Mouse (Mus musculus): ENCODE data around the gene Scai. TPM values are rescaled to one million over a fixed set of nuclear protein-coding genes. Genes with fewer than 3 reads are reported as not detected.

Gene Scai
- polyA plus RNA-seq, 1 experiment: 1.7 TPM

- WGBS: 90% methylated on average over 1 of the region's 1 CpGs
- Histone ChIP-seq H3K36me3 (ENCODE audit: control insufficient read depth, insufficient read depth, low read length) (no peaks in the 10 kb centered on the region), H3K27ac (ENCODE audit: insufficient read depth, low read depth, low read length) (no peak overlapping the region), H3K4me3 (ENCODE audit: insufficient read depth, low read depth, low read length) (no peak overlapping the region), H3K4me1 (ENCODE audit: control insufficient read depth, insufficient read depth, low read length) (no peaks in the 10 kb centered on the region), H3K27me3 (replicated peaks; ENCODE audit: control insufficient read depth, insufficient read depth, low read length) (no peaks in the 10 kb centered on the region)
- DNase-seq: no peak
- TF ChIP-seq CTCF (conservative IDR thresholded peaks at IDR 0.05; ENCODE audit: insufficient read depth, insufficient read length, low read depth, low read length) (no peak), POLR2A (IDR thresholded peaks at IDR 0.05; ENCODE audit: low read depth, low read length) (no peak)
Observed at GRCm38 (mm10) chr2:39160996-39161395, 29.5 kb downstream of the Scai start.

- no peaks in the 10 kb centered on the region for H3K4me1 ChIP-seq (ENCODE audit: control insufficient read depth, insufficient read depth, low read length)
- no peak for TF ChIP-seq CTCF (conservative IDR thresholded peaks at IDR 0.05; ENCODE audit: insufficient read depth, insufficient read length, low read depth, low read length)
- no peak for TF ChIP-seq POLR2A (IDR thresholded peaks at IDR 0.05; ENCODE audit: low read depth, low read length)
- no peak overlapping the region for H3K27ac ChIP-seq (ENCODE audit: insufficient read depth, low read depth, low read length)
- no peak overlapping the region for H3K4me3 ChIP-seq (ENCODE audit: insufficient read depth, low read depth, low read length)
- WGBS: 38% methylated on average over 1 of the region's 1 CpGs
- H3K36me3 ChIP-seq (ENCODE audit: control insufficient read depth, insufficient read depth, low read length): no peaks in the 10 kb centered on the region
- peak; percentile 8 for DNase-seq
- H3K27me3 ChIP-seq (replicated peaks; ENCODE audit: control insufficient read depth, insufficient read depth, low read length): no peaks in the 10 kb centered on the region
Observed at GRCm38 (mm10) chr2:39157916-39158315, 32.6 kb downstream of the Scai start.

GRCm38 (mm10) chr2:39156821-39157220, 33.7 kb downstream of the Scai start:
- WGBS: 77% methylated on average over 1 of the region's 1 CpGs
- Histone ChIP-seq H3K27ac (ENCODE audit: insufficient read depth, low read depth, low read length) (no peak overlapping the region), H3K4me1 (ENCODE audit: control insufficient read depth, insufficient read depth, low read length) (no peaks in the 10 kb centered on the region), H3K36me3 (ENCODE audit: control insufficient read depth, insufficient read depth, low read length) (no peaks in the 10 kb centered on the region), H3K4me3 (ENCODE audit: insufficient read depth, low read depth, low read length) (no peak overlapping the region), H3K27me3 (replicated peaks; ENCODE audit: control insufficient read depth, insufficient read depth, low read length) (no peaks in the 10 kb centered on the region)
- DNase-seq: no peak
- TF ChIP-seq CTCF (conservative IDR thresholded peaks at IDR 0.05; ENCODE audit: insufficient read depth, insufficient read length, low read depth, low read length) (no peak), POLR2A (IDR thresholded peaks at IDR 0.05; ENCODE audit: low read depth, low read length) (no peak)

- no peaks in the 10 kb centered on the region; the same call in 1 of the 2 replicates for H3K27me3 ChIP-seq (replicated peaks; ENCODE audit: control insufficient read depth, insufficient read depth, low read length)
- H3K4me3 ChIP-seq (ENCODE audit: insufficient read depth, low read depth, low read length): no peak overlapping the region
- no peak overlapping the region for H3K27ac ChIP-seq (ENCODE audit: insufficient read depth, low read depth, low read length)
- WGBS: 78% methylated on average over 2 of the region's 2 CpGs
- no peak for TF ChIP-seq POLR2A (IDR thresholded peaks at IDR 0.05; ENCODE audit: low read depth, low read length)
- TF ChIP-seq CTCF (conservative IDR thresholded peaks at IDR 0.05; ENCODE audit: insufficient read depth, insufficient read length, low read depth, low read length): no peak
- no peak for DNase-seq
- no peaks in the 10 kb centered on the region for H3K4me1 ChIP-seq (ENCODE audit: control insufficient read depth, insufficient read depth, low read length)
- no peaks in the 10 kb centered on the region for H3K36me3 ChIP-seq (ENCODE audit: control insufficient read depth, insufficient read depth, low read length)
Observed at GRCm38 (mm10) chr2:39150943-39151342, 39.6 kb downstream of the Scai start.

- H3K36me3 ChIP-seq (ENCODE audit: control insufficient read depth, insufficient read depth, low read length): no peaks in the 10 kb centered on the region
- no peak overlapping the region for H3K4me3 ChIP-seq (ENCODE audit: insufficient read depth, low read depth, low read length)
- no peak for DNase-seq
- H3K27me3 ChIP-seq (replicated peaks; ENCODE audit: control insufficient read depth, insufficient read depth, low read length): no peaks in the 10 kb centered on the region; the same call in 1 of the 2 replicates
- TF ChIP-seq CTCF (conservative IDR thresholded peaks at IDR 0.05; ENCODE audit: insufficient read depth, insufficient read length, low read depth, low read length) (no peak), POLR2A (IDR thresholded peaks at IDR 0.05; ENCODE audit: low read depth, low read length) (no peak)
- no peaks in the 10 kb centered on the region for H3K4me1 ChIP-seq (ENCODE audit: control insufficient read depth, insufficient read depth, low read length)
- WGBS: 57% methylated on average over 2 of the region's 2 CpGs
- no peak overlapping the region for H3K27ac ChIP-seq (ENCODE audit: insufficient read depth, low read depth, low read length)
Observed at GRCm38 (mm10) chr2:39148075-39148474, 42.5 kb downstream of the Scai start.

- no peaks in the 10 kb centered on the region; the same call in 1 of the 2 replicates for H3K27me3 ChIP-seq (replicated peaks; ENCODE audit: control insufficient read depth, insufficient read depth, low read length)
- H3K27ac ChIP-seq (ENCODE audit: insufficient read depth, low read depth, low read length): no peak overlapping the region
- H3K4me1 ChIP-seq (ENCODE audit: control insufficient read depth, insufficient read depth, low read length): no peaks in the 10 kb centered on the region
- no peak for TF ChIP-seq POLR2A (IDR thresholded peaks at IDR 0.05; ENCODE audit: low read depth, low read length)
- no peak for TF ChIP-seq CTCF (conservative IDR thresholded peaks at IDR 0.05; ENCODE audit: insufficient read depth, insufficient read length, low read depth, low read length)
- 100% methylated on average over 1 of the region's 1 CpGs for WGBS
- H3K4me3 ChIP-seq (ENCODE audit: insufficient read depth, low read depth, low read length): no peak overlapping the region
- DNase-seq: no peak
- no peaks in the 10 kb centered on the region for H3K36me3 ChIP-seq (ENCODE audit: control insufficient read depth, insufficient read depth, low read length)
Observed at GRCm38 (mm10) chr2:39146469-39146868, 44.1 kb downstream of the Scai start.

GRCm38 (mm10) chr2:39142357-39142948, 48.1 kb downstream of the Scai start:
- H3K27me3 ChIP-seq (replicated peaks; ENCODE audit: control insufficient read depth, insufficient read depth, low read length): no peaks in the 10 kb centered on the region
- no peak for DNase-seq
- H3K27ac ChIP-seq (ENCODE audit: insufficient read depth, low read depth, low read length): no peak overlapping the region
- TF ChIP-seq CTCF (conservative IDR thresholded peaks at IDR 0.05; ENCODE audit: insufficient read depth, insufficient read length, low read depth, low read length) (no peak), POLR2A (IDR thresholded peaks at IDR 0.05; ENCODE audit: low read depth, low read length) (no peak)
- H3K36me3 ChIP-seq (ENCODE audit: control insufficient read depth, insufficient read depth, low read length): no peaks in the 10 kb centered on the region
- 88% methylated on average over 3 of the region's 3 CpGs for WGBS
- no peaks in the 10 kb centered on the region for H3K4me1 ChIP-seq (ENCODE audit: control insufficient read depth, insufficient read depth, low read length)
- no peak overlapping the region for H3K4me3 ChIP-seq (ENCODE audit: insufficient read depth, low read depth, low read length)

Data from kidney, adult 2 months (tissue).